Mouse (Mus musculus) midbrain, embryonic 16.5 days (tissue): Measurements from ENCODE around the gene Tab2. TPM values are rescaled to one million over a fixed set of nuclear protein-coding genes. Genes with fewer than 3 reads are reported as not detected.

Experiments
- ATAC-seq: fragments of 200-750 bp; cut with Nextera tagmentation; 2 replicates; pipeline ENCODE4 v1.8.0; 2017; ENCODE audit warnings: moderate TSS enrichment
- H3K27ac ChIP-seq: fragments of 300-500 bp; sonication (generic); 2 replicates; pipeline ENCODE4 v1.5.1; 2014; ENCODE audit warnings: mild to moderate bottlenecking, low read length, mixed read lengths
- H3K27me3 ChIP-seq: fragments of 300-500 bp; sonication (generic); 2 replicates; pipeline ENCODE4 v1.6.1; 2014; ENCODE audit warnings: low read depth, low read length, mixed read lengths; ENCODE audit not compliant: control insufficient read depth, insufficient read depth
- H3K36me3 ChIP-seq: fragments of 300-500 bp; sonication (generic); 2 replicates; pipeline ENCODE4 v1.6.1; 2014; ENCODE audit warnings: mild to moderate bottlenecking, low read length, moderate library complexity, mixed read lengths; ENCODE audit not compliant: control insufficient read depth, insufficient read depth
- H3K4me1 ChIP-seq: fragments of 300-500 bp; sonication (generic); 2 replicates; pipeline ENCODE4 v1.6.1; 2014; ENCODE audit warnings: mild to moderate bottlenecking, low read length, mixed read lengths; ENCODE audit not compliant: control insufficient read depth, insufficient read depth
- H3K4me2 ChIP-seq: fragments of 300-500 bp; sonication (generic); 2 replicates; pipeline ENCODE4 v1.6.1; 2014; ENCODE audit warnings: mild to moderate bottlenecking, low read length, mixed read lengths
- H3K4me3 ChIP-seq: fragments of 300-500 bp; sonication (generic); 2 replicates; pipeline ENCODE4 v1.5.1; 2014; ENCODE audit warnings: low read depth, mild to moderate bottlenecking, low read length, moderate library complexity, mixed read lengths
- H3K9ac ChIP-seq: fragments of 300-500 bp; sonication (generic); 2 replicates; pipeline ENCODE4 v1.6.1; 2014; ENCODE audit warnings: low read depth, low read length, mixed read lengths
- H3K9me3 ChIP-seq: fragments of 300-500 bp; sonication (generic); replicated peaks from 2 replicates; pipeline ENCODE4 v1.6.1; 2014; ENCODE audit warnings: mild to moderate bottlenecking, low read length, mixed read lengths; ENCODE audit not compliant: control insufficient read depth, poor library complexity, severe bottlenecking
- WGBS: fragments of 180-500 bp; shearing (Covaris S2); extraction: QIAGEN DNeasy Blood & Tissue Kit; methylation state at CpG from one replicate; pipeline ENCODE4 v1.1.7; 2014; 5-methylcytosine and 5-hydroxymethylcytosine counted together
- polyA plus RNA-seq: library from polyadenylated mRNA; unstranded; fragments of >200 nt; fragmentation: Nextera tagmentation; extraction: Ambion mirVana; gene quantifications from 2 replicates; pipeline ENCODE4 v1.2.1, GENCODE M21; 2015

The Tab2 gene
- polyA plus RNA-seq = 11.6 and 13.3 TPM in 2 replicates

DNA sequence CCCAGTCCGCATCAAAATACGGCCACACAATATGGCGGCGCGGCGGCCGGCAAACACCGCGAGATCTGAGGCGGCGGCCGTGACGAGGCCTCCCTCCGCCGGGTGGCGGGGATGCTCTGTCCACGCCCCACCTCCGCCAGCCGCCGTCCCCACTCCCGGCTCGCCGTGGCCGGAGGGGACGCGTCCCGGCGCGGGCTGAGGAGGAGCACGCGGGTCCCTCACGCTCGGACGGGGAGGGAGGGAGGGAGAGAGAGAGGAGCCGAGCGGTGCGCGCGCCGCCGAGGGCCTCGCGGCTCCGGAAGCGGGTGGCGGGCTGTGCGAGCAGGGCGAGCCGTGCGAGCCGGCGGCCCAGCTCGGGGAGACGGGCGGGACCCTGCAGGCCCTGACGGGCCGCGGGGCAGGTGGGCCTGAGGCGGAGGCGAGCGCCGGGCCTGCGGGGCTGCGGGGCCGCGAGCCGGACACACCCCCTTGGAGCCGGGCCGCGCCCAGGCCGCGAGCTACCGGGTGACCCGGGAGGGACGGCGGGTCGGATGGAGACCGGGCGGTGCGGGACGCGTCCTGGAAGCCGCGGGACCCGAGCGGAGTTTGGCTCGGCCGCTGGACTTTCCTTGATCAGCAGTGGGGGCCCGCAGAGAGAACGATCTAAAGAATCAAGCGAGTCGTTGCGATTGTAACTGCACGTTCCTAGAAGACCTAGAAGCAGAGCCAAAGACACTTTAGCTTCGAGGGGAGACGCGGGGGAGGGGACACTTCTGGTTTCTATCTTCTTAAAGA is at the start of gene Tab2:
Tab2 (minus strand) TSS at position 3 of the 774 bp plus-strand sequence.
- ATAC-seq = peak; percentile 97
- H3K4me3 ChIP-seq = peak within 1 kb of the TSS; percentile 92
- no peaks in the 10 kb centered on the region for H3K9me3 ChIP-seq
- no peaks in the 10 kb centered on the region for H3K27me3 ChIP-seq
- peaks cover 23% of the 10 kb centered on the region for H3K4me1 ChIP-seq
- WGBS = under 1% methylated on average over 70 of the region's 97 CpGs
- H3K27ac ChIP-seq = peak within 1 kb of the TSS; percentile 98
- no peaks in the 10 kb centered on the region for H3K36me3 ChIP-seq
- peak within 1 kb of the TSS; percentile 100 for H3K9ac ChIP-seq
- H3K4me2 ChIP-seq = peak within 1 kb of the TSS; percentile 88

DNA sequence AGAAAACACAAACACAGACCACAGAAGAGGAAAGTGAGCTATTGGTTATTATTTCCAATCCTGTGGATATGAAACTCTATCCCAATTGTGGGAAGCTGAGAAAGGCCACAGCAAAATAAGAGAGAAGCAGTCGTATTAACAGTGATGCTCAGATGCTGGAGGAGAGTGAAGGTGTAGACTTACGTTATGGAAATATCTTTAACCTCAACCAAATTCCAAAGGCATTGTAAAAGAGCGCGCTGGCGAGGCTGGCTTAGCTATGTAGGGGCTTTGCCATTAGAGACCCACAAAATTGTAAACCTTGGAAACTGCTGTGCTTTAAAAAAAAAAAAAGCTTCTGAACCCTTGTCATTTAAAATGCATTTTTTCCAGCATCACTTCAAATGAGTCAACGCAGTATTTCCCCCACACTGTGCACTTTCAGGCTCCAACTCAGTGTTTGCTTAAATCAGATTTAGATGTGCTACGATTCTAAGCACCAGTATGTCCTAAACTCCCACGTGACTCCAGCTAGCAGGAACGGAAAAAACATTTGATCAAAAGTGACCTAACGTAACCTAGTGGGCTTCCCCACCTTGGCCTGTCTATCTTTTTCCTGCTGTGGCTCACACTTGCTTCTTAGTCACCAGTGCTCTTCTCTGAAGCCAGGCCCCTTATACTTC is 36.4 kb upstream of the Tab2 start:
- ATAC-seq = no peak
- Histone ChIP-seq H3K4me1 (peaks cover 3% of the 10 kb centered on the region; the same call in 1 of the 2 replicates), H3K36me3 (no peaks in the 10 kb centered on the region), H3K4me2 (no peak overlapping the region), H3K27ac (no peak overlapping the region), H3K9ac (no peak overlapping the region), H3K9me3 (no peaks in the 10 kb centered on the region), H3K27me3 (no peaks in the 10 kb centered on the region), H3K4me3 (no peak overlapping the region)
- WGBS = 74% methylated on average over 10 of the region's 10 CpGs

DNA sequence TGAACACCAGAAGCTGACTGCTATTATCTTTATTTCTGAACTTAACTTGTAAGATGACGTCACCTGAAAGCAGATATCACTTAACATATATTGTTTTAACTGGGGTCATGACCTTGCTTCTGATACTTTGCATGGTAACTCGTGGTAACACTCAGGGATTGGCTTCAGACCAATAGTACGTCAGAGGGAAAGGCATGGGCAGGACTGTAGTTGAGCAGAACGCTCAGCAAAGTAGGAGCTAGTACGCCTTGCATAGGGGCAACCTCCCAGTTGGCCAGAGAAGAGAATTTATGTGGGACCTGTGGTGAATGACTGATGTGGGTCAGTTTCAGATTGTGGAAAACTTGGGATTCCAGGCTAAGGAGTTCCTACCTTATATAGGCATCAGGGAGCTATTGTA is 35.6 kb upstream of the Tab2 start:
- no peaks in the 10 kb centered on the region for H3K27me3 ChIP-seq
- H3K9me3 ChIP-seq = no peaks in the 10 kb centered on the region
- 82% methylated on average over 5 of the region's 5 CpGs for WGBS
- H3K27ac ChIP-seq = no peak overlapping the region
- no peaks in the 10 kb centered on the region for H3K36me3 ChIP-seq
- peaks cover 3% of the 10 kb centered on the region; the same call in 1 of the 2 replicates for H3K4me1 ChIP-seq
- no peak for ATAC-seq
- no peak overlapping the region for H3K9ac ChIP-seq
- no peak overlapping the region for H3K4me2 ChIP-seq
- no peak overlapping the region for H3K4me3 ChIP-seq

DNA sequence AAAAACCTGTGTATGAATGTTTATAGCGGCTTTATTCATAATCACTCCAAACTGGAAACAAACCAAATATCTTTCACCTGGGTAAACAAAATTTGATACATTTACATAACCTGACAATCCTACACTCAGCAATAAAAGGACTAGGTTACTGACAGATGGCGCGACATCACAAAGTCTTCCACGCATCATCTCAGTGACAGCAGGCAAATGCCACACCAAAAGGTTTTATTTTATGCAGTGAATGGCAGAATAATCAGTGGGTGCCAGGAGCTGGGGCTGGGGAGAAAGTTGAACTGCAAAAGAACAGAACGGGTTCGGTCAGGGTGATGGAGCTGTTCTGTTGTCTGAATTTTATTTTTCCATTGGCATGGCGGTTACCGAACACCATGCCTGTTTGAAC is 31.5 kb upstream of the Tab2 start:
- no peak overlapping the region for H3K27ac ChIP-seq
- no peak overlapping the region for H3K9ac ChIP-seq
- H3K27me3 ChIP-seq = no peaks in the 10 kb centered on the region
- peaks cover 1% of the 10 kb centered on the region; the same call in 1 of the 2 replicates for H3K4me1 ChIP-seq
- no peak overlapping the region for H3K4me2 ChIP-seq
- H3K9me3 ChIP-seq = no peaks in the 10 kb centered on the region
- H3K4me3 ChIP-seq = no peak overlapping the region
- no peaks in the 10 kb centered on the region for H3K36me3 ChIP-seq
- no peak for ATAC-seq
- WGBS = 91% methylated on average over 8 of the region's 8 CpGs

DNA sequence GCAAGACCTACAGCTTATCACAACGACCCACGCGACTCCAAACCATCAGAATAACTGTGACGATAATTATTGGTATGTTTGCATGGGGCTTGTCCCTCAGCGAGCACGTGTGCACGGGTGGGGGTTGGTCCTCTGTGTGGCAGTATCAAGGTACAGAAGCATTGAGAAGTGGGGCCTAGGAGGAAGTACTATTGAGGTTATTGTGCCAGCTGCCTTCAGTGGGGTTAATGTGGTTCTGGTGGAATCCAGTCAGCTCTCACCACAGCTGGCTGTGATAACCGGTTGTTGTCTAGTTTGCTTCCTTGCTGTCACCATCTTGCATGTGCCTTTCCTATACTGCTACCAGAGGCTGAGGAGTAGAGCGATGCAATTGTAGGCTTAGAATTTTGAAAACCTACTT is 20.4 kb upstream of the Tab2 start:
- Histone ChIP-seq H3K9ac (no peak overlapping the region), H3K4me2 (no peak overlapping the region), H3K27ac (no peak overlapping the region), H3K36me3 (no peaks in the 10 kb centered on the region), H3K4me1 (no peaks in the 10 kb centered on the region), H3K27me3 (no peaks in the 10 kb centered on the region), H3K4me3 (no peak overlapping the region), H3K9me3 (no peaks in the 10 kb centered on the region)
- ATAC-seq = no peak
- 96% methylated on average over 9 of the region's 9 CpGs for WGBS

DNA sequence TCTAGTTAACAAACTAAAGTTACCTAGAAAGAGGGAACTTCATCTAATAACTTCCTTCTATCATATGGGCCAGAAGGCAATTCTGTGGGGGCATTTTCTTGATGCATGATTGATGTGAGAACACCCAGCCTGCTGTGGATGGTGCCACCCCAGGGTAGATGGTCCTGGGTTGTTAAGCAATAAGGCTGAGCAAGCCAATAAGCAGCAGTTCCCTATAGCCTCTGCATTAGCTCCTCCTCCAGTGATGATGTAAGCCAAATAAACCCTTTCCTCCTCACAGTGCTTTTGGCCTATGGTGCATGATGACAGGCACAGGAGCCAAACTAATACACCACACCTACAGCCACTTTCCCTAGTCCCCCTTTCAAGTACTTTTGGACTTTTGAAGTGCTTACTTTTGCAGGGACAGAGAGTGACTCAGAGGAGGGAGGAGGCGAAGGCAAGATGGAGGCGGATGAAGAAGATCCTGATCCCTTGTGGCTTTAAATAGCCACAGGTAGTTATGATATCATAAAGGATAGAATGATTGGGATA is 12.8 kb upstream of the Tab2 start:
- H3K9ac ChIP-seq = no peak overlapping the region
- ATAC-seq = no peak
- no peaks in the 10 kb centered on the region for H3K9me3 ChIP-seq
- no peaks in the 10 kb centered on the region for H3K27me3 ChIP-seq
- WGBS = 95% methylated on average over 2 of the region's 2 CpGs
- no peaks in the 10 kb centered on the region for H3K4me1 ChIP-seq
- no peak overlapping the region for H3K4me3 ChIP-seq
- H3K27ac ChIP-seq = no peak overlapping the region
- H3K4me2 ChIP-seq = no peak overlapping the region
- H3K36me3 ChIP-seq = no peaks in the 10 kb centered on the region

DNA sequence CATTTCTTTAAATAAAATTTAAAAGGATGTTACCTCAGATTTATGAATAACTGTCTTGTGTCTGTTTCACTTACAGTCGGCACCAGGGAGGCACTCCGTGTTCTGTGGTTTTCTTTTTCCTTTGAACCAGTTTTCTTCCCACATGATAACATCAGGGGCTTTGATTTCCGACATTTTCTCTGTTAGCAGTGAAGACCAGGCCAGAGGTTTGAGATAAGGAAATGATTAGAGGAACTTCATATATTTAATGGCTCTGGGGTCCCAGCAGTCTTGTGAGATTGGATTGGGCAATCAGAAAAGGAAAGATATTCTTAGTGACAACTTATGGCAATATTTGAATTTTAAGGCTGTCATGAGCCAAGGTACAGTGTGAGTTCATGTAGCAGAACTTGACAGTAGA is 11.1 kb upstream of the Tab2 start:
- no peak overlapping the region for H3K4me2 ChIP-seq
- no peak for ATAC-seq
- H3K27ac ChIP-seq = no peak overlapping the region
- no peaks in the 10 kb centered on the region for H3K36me3 ChIP-seq
- WGBS = 87% methylated on average over 3 of the region's 3 CpGs
- no peak overlapping the region for H3K9ac ChIP-seq
- no peak overlapping the region for H3K4me3 ChIP-seq
- H3K9me3 ChIP-seq = no peaks in the 10 kb centered on the region
- no peaks in the 10 kb centered on the region for H3K27me3 ChIP-seq
- no peaks in the 10 kb centered on the region for H3K4me1 ChIP-seq

DNA sequence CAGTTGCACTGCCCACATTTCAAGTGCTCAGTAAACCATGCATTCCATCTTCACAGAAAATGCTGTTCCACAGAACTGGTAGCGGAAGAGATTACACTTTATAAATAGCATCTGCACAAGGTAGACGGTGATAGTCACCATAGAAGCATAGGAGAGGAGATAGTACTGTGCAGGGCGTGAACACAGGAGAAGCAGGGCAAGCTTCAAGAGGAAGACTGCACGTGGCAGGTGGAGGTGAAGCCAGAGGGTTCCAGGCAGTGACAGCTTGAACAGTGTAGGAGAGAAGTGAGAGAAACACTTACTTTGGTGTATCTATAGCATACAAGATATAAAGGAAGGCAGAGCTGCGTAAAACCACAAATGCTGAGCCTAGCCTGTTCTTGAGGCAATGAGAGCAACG is 3.0 kb upstream of the Tab2 start:
- H3K27me3 ChIP-seq = no peaks in the 10 kb centered on the region
- 76% methylated on average over 6 of the region's 6 CpGs for WGBS

DNA sequence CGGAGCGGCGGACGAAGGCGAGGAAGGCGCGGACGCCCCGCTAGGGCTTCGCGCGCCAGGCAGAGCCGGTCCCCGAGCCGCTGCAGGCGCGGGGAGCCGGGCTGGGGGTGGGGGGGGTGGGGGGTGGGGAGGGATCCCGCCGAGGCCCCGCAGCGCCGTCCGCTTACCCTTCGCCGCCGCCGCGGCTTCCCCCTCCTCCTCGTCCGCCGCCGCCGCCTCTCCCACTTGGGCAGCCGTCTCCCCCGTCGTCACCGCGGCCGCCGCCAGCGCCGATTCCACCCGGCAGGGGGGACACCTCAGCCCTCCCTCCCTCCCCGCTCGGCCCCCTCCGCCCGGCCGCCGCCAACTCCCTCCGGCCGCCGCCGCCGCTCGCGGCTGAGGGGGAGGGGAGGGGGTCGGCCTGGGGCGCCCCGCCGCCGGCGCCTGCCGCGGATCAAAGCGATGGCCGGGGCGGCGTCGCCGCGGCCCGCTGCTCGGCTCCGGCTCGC is 352 bp downstream of the Tab2 start:
- H3K4me1 ChIP-seq = peaks cover 23% of the 10 kb centered on the region
- H3K27me3 ChIP-seq = no peaks in the 10 kb centered on the region
- no peaks in the 10 kb centered on the region for H3K9me3 ChIP-seq
- peak overlapping the region; percentile 98 for H3K27ac ChIP-seq
- 0% methylated on average over 11 of the region's 76 CpGs for WGBS
- peak overlapping the region; percentile 100 for H3K9ac ChIP-seq
- peak overlapping the region; percentile 88 for H3K4me2 ChIP-seq
- no peaks in the 10 kb centered on the region for H3K36me3 ChIP-seq
- peak overlapping the region; percentile 92 for H3K4me3 ChIP-seq
- peak; percentile 55 for ATAC-seq

More for the DNA sequence above, 3.0 kb upstream of the Tab2 start:
- Histone ChIP-seq H3K4me3 (no peak overlapping the region), H3K36me3 (no peaks in the 10 kb centered on the region), H3K27ac (no peak overlapping the region), H3K9me3 (no peaks in the 10 kb centered on the region), H3K4me2 (no peak overlapping the region), H3K9ac (no peak overlapping the region), H3K4me1 (peaks cover 8% of the 10 kb centered on the region)
- no peak for ATAC-seq
